Mouse (Mus musculus) spleen, adult 18-20 months (tissue): ENCODE results near the gene Macrod1.

ENCODE experiments used
- DNase-seq, 2 experiments: peaks; one replicate each; pipeline ENCODE4 v3.0.0; 2022; ENCODE audit warnings: mixed read lengths in 2 of 2

Gene Macrod1

DNA sequence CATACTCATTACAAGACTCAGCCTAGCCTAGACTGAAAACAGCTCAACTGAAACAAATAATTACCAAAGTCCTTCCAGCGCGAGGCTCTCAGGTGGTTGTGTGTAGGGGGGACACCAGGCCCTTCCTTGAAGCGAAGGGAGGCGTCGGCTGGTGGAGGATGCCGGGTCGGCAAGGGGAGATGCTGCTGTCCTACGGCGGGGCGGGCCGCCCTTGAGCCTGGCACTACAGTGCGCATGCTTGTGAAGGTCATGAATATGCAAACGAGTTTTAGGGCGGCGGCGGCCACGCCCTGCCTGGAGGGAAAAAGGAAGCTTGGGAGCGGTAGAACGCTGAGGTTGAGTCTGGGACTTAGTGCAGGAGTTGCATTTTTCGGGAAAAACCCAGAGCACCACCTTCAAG is 87.2 kb downstream of the Macrod1 start:
- peak; percentile 19 to 30 for DNase-seq

DNA sequence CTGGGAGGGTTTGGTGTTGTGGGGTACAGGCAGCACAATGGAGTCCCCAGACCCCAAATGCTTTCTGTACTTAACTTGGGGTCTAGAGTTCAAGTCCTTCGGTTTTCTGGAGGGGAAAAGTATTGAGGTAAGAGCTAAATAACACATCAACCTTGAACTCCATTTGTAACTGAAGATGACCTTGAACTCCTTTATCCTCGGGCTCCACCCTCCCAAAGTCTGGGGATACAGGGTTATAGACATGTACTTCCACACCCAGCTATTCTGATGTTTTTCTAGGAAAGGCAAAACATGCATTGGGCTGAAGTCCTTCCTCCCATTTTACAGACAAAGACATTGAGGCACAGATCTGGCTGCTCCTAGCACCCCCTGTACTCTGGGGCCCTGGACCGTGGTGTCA is 87.8 kb downstream of the Macrod1 start:
- no peak for DNase-seq

DNA sequence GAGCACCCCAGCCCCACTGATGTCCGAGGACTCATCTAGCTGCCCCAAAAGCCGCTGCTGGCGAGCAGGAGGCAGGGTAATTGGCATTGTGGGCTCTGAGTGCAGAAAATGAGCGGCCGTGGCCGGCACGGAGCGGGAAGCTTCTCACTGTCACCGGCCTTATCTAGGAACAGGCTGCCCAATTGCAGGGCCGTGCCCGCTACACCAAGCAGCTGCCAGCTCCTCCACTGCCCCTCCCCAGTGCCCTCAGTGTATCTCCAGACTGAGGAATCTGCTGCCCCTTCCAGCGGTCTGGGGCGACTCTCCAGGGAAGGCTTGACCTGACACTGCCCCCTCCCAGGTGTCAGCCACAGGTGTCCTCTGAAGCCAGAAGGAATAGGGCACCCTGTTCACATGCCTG is 89.8 kb downstream of the Macrod1 start:
- no peak for DNase-seq

DNA sequence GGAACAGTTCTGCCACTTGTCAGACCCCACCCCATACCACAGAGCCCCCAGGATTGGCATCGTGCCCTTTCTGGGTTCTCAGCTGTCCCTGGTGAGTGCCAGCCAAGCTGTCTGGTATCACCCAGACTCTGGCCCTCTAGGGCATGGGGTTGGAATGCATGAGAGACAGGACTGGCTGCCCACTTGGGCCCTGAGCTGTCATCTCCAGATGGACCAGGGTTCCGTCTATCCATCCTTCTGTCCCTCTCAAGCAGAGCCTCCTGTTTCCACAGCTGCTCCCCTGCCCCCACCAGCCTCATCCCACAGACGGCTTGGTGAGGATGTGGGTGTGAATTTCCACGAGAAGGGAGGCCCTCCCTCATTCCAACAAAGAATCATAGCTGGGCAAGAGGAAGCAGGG is 91.5 kb downstream of the Macrod1 start:
- DNase-seq, result no peak

DNA sequence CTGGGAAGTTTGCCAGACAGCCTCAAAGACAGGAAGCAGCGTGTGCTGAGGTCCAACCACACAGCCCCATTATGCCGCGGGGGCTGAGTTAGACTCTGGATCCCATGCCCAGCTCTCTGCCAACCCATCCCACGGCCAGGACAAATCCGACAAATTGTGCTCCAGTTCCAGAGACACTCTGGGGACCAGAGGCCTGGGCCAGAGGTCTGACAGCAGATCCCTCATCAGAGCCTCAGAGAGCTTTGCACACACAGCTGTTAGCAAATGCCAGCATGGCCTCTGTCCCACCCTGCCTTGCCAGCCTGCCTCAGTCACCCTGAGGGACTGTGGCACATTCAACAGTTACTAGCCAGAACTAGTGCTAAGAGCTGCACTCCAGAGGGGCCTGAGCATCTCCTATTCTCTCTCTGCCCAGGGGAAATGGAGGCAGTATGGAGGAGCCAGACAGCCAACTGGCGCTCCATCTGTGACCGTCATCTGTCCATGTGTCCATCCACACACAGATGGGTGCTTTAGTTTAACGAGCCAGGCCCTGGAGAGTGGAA is 92.0 kb downstream of the Macrod1 start:
- no peak for DNase-seq

DNA sequence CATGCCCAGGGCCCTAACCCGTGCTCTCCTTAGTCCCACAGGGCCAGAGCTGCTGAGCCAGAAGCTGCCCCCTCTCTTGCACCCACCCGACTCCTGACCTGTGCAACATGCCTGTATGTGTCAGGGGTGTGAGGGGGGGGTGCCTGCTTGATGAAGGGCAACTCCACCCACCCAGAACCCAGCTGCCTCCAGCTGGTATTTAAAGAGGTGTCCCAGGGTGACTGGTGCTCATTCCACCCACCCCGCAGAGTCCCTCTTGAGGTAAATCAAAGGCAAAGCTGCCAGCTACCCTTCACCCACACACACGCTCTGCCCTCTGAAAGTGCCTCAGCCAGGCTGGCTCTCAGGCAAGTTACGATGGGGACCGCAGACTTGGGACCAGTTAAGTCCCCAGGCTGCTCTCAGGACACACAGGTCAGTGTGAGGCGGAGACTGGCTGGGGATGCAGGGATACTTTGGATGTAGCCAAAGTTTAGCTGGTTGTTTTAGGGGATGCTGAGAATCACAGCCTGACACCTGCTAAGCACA is 92.6 kb downstream of the Macrod1 start:
- no peak for DNase-seq

DNA sequence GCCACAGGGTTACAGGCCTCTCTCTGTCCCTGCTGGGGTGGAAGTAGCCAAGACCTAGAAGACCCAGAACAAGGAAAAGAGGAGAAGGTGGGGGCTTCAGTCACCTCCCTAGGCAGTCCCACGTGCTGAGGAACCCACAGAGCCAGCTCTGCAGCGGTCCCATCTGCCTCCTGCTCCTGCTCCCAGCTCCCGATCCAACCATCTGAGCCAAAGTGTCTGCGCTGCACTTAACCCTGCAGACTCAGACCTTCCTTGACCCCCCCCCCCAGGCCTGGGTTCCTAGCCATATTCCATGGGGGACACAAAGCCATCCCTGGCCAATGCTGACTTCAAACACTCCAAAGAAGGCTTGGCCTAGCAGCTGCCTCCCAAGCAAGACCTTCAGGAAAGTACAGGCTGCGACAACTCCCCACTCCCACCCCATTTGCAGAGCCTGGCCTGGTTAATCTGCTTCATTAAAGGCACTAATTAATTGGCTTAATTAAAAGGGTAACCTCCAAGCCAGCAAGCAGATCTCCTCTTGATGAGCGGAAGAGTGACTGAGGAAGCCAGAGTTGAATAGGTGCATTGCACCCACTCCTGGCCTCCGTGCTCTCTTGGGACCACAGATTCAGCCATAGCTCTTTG is 94.8 kb downstream of the Macrod1 start:
- DNase-seq, result no peak

DNA sequence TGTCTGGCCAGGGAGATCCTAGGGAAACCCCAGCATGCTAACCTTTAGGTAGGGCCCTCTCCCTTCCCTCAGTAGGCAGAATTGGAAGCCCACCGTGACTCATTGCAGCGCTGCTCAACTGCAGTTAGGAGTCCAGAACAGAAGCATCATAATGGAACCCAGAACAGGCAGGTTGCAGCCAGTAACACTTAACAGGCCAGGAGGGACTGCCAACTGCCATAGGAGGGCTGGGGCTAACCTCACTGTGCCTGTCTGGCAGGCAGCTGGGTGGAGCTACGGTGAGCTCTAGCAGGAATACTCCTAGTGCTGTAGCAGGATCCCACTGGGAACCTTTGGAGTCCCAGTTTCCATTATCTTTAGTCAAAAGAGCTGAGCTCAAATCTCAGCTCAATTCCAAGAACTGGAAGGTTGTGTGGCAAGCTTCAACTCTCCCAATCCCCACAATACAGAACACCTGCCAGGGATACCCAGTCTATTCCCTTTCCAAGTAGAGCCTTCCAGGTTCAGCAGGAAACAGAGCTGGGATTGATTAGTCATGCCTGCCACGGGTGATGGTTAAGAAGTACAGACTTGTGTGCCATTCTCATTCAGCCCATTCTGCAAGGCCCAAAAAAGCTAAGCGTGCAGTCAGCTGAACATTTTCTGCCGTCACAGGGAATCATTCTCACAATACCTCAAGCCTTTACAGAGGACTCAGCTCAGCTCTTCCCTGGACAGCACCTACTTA is 95.5 kb downstream of the Macrod1 start:
- no peak for DNase-seq

DNA sequence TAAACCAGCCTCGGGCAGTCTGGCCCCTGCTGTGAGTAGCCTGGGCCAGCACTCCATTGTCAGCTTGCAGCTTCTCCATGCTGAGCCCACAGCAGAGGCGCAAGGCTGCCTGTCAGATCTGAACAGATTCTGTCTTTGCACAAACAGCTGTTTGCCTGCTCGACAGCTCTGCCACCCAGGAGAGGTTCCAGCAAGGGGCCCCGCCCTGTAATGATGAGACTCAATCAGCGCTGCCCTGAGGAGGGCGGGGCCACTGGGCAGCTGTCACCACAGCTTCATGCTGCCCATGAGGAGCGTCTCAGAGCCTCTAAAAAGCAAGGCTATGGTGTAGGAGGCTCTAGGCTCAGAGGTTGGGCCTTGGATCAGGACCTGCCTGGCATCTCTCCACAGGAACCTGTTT is 96.6 kb downstream of the Macrod1 start:
- DNase-seq, result no peak

DNA sequence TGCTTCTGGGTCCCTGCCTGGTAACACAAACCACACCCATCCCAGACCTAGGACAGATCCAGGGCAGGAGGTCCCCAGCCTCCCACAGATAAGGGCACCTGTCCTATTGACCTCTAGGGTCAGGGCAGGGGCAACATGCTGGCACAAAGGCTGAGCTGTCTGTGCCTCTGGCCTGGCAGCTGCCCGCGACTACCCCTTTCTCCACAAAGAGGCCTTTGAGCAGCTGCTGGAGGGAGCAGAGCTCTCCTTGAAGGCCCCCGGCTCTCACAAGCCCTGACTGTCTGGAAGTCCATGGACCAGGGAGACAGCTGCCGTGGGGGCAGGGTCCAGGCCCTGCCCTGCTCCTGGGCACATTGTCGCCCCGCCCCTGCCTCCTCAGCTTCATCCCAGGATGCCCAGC is 98.6 kb downstream of the Macrod1 start:
- DNase-seq, result no peak

DNA sequence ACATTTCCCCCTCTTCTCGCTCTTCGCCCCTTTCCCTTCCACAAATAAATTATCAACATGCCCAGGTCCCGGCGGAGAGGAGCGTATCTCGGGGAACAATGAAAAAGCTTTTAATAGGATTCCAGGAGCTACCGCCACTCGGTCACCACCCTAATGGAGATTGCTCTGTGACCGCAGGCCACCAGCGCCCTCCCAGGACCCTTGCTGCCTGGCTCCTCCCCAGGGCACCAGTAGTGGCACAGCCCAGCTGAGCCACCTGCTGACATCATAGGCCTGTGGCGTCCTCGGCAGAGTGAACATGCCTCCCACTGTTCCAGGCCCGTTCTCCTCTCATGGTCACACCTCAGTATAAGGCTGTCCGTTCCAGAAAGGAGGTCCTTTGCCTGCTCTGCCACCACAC is 101.1 kb downstream of the Macrod1 start:
- DNase-seq, result no peak

DNA sequence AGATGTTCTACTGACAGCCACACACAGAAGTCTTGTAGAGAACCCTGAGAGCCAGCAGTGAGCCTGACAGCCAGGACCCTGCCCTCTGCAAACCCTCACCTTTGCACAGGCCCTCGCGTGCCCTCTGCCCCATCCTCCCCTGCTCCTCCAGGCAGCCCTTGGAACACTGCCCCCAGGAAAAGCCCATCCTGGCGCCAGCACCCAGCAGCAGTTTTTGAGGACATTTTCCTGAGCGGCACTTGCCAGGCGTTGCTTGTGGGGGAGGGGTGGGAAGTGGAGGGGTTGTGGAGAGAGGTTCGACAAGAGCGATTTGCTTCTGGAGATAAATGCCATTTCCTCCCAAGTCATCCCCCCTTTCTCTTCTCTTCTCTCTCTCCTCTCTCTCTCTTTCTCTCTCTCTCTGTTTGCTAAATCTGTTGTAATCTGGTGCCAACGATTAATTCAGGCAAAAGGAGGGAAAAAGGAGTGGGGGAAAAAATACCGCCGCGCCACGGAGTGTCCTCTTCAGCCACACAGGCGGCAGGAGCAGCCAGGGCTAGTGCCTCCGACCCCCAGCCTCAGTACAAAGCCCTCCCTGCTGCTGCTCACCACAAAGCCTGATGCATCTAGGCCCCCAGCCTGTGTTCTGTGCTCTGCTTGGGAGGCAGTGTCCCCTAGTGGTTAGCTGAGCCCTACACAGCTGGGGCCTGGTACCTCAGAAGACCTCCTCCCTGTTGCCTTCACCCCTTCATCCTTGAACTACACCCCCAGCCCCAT is 103.7 kb downstream of the Macrod1 start:
- DNase-seq, result no peak

DNA sequence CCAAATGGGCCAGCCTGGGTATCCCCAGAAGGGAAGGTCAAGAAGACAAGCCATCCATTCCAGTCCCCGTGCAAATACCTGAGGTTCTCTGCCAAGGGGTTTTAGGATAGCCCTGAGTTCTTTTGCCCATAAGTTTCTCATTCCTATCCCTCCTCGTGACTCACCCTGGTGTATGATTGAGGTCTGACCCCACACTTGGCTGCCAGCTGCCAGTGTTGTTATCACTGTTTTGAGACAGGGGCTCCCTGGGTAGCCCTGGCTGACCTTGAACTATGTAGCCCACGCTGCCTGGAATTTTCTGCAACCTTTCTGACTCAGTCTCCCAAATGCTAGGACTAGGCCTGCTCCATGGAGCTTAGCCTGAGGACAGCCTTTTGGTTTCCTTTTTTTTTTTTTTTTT is 104.5 kb downstream of the Macrod1 start:
- no peak for DNase-seq

DNA sequence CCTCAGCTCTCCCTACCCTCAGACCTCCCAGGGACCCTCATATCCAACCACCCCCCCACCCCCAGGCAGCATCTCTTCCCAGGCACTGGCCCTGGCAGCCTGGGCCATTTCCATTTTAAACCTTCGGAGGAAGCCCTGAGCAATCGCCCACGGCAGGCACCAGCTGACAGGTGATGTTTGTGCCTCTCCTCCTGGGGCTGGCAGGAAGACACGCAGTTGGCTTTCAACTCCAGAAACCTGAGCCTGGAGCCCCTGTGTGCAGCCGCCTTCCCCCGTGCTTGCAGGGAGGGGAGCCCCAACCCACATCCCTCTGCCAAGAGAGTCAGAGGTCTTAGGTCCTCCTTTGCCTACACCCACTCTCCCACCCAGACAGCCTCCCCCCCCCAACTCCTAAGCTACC is 107.6 kb downstream of the Macrod1 start:
- no peak for DNase-seq

DNA sequence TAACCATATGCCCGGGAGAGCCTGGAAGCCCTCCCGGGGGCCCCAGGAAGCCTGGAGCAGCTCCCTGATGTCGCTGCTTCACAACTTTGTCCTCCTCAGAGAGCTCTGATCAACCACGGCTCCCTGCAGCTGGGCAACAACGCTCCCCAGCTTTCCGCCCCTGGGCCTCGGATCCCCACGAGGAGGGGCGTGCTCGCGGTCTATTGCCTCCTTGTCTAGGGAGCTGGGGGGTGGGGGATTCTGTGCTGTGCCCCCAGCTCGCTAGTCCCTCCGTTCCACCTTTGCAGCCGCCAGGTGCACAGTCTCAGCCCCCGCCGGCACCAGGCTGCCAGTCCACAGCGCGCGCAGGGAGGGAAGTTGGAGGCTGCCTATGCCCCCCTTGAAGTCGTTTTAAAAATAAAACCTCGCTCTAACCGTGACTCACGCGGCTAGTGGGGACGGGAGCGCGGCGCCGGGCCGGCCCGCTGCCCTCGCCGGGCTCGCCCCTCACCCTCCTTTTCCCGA is 108.3 kb downstream of the Macrod1 start:
- peak in 1 of 2 experiments; percentile 4 for DNase-seq

DNA sequence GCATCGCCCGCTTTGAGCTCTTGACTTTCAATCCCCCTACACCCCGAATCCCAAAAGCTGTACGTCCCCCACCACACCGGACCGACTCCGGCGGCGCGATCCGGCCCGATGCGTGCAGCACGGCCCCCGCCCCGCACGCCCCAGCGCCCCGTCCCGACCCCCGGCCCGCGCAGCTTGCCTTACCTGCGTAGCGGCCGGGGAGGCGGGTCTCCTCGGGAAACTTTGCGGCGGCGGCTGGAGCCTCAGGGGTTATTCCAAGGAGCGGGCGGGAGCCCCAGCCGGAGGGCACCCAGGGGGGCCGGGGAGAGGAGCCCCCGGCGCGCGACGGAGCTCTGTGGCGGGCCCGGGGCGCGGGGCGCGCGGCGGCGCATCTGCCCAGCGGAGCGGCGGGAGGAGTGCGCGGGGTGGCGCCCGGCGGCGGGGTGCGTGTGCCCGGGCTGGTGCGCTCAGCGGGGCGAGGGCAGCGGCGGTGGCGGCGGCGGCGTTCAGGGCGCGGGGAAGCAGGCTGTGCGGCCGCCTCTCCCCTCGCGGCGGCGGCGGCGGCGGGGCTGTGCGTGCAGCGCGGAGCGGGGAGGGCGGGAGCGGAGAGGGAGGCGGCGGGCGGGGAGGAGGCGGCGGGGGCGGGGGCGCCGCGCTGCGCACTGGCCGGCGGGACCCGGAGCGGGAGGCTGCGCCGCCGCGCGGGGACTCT is 109.0 kb downstream of the Macrod1 start:
- DNase-seq, result no peak

DNA sequence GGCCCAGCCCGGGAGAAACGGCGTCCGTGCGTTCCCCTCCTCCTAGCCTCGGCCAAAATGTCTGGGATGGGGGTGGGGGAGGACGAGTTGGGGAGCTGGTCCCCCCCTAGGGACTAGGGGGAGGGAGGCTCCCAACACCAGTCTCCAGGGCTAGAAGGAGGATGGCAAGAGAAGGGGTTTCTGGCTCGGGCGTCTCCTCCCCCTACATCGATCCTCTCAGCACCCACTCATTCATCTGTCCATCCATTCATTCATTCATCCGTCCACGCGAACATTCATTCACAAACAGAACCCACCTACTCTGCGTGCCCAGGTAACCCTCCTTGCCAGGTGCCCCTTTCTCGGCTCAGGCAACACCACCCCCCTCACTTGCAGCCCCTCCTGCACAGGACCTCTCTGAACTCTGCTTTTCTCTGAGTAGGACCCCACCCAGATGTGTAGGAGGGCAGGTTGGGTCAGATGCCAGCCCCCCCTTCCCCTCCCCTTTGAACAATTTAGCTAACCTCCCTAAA is 109.6 kb downstream of the Macrod1 start:
- no peak for DNase-seq

DNA sequence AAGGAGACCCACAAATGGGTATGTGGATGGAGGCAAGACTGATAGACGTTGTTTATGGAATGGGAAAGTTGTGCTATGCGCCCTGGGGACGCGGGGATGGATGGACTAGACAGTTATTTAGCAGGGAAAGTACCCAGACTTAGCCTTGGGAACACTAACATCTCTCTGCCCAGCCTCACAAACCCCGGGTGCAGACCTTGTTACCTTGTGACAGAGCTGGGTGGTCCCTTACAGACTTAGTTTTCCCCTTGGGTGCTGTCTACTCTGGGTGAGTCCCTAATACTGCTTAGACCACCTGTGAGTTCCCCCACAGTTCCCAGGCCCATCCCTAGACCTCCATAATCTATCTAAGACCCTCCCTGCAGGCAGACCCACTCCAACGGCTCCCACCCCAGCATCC is 110.2 kb downstream of the Macrod1 start:
- no peak for DNase-seq

DNA sequence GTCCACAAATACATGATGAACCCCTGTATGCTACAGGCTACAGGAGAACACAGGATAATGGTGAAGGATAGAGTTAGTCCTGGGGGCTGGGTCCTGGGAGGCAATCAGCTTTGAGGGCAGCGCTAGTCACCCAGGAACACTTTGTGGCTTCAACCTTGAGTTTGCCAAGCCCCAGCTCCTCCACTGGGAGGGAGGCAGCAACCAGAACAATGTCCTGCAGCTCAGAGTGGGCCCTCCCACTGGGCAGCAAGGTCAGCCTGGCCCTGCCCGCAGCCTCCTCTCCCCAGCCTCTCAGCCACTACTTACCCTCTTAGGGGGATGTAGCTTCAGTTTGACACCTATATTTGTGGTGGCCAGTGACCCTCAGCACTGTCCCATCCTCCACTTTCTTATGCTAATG is 111.8 kb downstream of the Macrod1 start:
- DNase-seq, result no peak

DNA sequence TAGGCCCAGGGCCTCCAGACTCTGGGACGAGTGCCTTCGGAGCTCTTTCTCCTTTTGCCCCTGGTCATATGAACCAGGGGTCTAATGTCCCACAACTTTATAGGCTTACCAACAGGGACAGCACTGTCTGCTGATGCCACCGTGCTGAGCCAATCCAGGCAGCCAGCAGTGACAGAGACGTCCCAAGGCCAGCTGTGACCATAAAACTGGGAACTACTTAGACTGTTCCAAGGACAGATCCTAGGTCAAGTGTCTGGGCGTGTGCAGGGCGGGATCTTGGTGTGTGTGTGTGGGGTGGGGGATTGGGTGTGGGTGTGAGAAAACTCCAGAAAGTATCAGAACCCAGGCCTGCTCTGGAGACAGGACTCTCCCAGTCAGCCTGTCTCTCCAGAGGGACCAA is 114.3 kb downstream of the Macrod1 start:
- no peak for DNase-seq

DNA sequence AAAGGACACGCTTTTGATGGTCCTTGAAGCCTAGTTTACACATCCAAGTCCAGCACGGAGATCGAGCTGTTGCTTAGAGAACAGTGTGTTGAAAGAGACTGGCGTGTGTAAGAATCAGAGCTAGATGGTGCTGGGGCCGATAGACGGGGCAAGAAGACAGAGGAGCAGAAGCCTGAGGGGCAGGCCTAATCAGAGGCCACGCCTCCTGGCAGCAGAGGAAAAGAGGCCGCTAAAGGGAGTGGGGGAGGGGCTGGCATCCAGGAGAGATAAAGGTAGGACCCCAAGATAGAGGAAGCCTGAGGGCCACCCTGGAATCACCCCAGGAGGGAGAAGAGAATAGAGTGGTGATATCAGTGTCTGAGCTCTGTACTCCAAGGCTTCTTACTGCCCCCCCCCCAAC is 114.8 kb downstream of the Macrod1 start:
- DNase-seq, result no peak

DNA sequence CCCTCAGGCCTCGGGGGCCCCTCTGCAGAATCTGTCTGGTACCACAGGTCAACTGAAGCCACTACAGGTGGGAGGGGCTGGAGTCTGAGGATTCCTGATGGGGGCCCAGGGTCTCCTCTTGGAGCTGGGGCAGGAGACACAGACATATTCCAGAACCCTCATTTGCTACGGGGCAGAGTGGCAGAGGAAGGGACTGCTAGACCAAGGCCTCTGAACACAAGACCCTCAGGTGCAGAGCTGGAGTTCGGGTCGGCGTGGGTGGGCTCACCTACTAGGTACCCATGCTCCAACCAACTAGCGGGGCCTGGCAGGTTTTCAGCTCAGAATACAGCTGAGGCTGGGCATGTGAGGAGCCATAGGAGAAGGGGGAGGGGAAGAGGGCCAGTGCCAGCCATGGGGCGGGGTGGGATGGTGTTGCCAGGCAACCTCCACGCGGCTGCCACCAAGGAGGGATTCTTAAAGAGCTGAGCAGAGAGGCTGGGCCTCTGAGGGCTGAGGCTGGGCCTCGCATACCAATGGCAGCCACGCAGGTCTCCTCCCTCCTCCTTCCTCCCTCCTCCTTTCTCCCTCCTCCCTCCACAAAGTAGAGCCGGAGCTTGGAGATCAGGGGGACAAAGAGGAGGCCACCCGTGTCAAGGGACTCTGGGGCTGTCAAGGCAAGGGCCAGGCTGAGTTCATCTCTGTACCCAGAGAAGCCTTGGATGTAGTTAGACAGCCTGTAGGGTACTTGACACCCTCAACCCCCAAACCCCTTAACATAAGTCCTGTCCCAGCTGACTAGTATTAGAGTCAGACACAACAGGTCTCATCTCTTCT is 115.6 kb downstream of the Macrod1 start:
- DNase-seq, result no peak
